Mouse (Mus musculus) layer of hippocampus, adult 9-10 months (tissue): ENCODE measurements around the gene A030005K14Rik.

Experiments used
- DNase-seq: peaks from one replicate; pipeline ENCODE4 v3.0.0; 2022; ENCODE audit warnings: low spot score

The A030005K14Rik gene

DNA sequence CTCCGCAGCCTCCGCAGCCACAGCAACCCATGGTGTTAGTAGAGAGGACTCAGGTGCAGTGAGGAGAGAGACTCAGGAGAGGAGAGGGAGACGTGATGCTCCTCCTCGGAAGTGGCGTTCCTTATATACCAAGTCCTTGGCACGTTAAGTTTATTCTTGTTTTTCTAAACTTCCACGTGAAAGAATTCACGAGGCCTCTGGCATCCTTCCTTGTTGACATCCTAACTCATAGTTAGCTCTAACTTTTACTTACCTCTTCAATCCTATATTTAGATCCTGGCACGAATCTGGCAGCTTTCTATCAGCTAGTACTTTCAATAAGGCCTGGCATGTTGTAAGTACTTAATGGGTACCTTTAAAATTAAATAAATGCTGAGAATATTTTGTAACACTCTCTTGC lies at the start of gene A030005K14Rik:
Gene A030005K14Rik, minus strand, starts transcription at position 101 of the 400 bp plus-strand sequence.
- DNase-seq = no peak

DNA sequence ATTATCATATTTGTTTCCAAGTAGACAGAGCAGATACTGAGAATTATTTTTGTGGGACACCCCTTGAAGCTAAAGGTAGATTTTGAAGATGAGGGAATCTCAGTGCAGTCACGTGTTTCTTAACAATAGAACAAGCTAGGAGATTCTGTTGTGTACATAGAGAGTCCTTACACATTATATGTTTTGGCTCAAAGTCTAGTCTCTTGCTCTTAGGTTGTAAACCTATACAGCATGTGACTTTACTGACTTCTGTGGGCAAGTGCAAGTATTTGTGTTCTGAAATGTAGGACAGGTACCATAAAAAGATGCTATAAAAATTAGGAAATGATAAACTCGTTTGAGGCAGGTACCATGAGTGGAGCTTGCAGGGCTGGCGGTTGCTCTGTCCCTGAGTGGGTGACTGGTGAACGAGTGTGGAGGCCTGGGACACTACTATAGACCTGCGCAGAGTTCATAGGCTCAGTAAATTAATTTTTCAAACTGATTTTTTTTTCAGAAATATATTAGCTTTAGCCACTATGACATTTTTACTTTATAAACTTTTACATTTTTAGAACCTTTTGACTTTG lies 48.3 kb upstream of the A030005K14Rik start:
- no peak for DNase-seq

DNA sequence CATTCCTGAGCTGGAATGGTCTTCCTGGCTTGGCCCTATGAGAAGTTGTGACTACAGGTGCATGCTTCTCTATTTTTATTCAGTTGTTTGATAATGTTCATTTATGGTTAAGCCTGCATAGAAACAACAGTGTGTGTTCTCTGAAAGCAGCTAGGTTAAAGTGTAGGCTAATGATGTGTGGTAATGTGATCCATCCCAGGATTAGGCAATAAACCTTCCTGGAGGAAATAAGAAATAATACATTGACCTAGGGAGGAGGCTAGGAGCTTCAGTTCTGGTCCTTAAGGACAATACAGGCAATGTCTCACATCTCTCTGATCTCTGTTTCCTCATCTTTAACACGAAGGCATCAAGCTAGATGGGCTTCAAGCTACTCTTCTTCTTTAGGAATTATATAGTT lies 46.3 kb upstream of the A030005K14Rik start:
- DNase-seq = no peak

DNA sequence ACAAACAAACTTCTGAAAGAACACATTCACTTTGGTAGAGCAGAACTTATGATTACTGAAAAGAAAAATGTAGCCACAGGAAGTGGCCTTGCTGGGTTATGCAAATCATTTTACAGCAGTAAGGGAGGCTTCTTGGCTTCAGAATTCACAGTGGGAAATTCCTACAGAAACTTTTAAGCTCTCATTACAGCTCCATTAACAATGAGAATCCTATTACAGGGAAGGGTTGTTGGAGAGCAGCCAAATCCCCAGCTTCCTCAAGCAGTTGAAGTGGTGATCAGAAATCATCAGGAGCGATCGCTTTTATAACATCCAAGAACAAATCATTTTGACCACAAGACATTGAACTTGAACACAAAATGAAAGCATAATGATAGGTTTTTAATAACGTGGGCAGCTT lies 42.7 kb upstream of the A030005K14Rik start:
- no peak for DNase-seq

DNA sequence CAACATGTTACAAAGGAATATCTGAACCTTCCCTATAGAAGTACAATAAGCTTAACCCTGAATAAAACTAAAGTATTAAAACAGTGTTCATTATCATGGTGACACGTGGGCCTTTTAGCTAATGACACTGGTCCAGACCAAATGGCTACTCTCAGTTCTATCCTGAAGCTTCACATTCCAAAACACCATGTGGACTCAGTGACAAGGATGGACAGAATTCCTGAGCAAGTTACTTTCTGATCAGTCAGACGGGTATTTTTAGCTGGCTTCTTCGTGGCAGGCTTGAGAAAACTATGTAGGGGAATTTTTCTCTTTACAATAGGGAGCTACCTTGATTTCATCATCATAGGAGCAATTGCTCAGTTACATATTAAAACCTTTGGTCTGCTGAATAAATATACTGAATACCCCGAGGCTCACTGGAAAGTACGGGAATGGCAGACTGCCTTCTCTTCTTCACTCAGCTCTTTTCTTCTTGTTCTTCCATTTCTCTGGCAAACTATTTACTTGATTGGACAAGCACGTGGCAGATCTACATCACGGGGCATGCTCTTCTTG lies 40.5 kb upstream of the A030005K14Rik start:
- DNase-seq = no peak

DNA sequence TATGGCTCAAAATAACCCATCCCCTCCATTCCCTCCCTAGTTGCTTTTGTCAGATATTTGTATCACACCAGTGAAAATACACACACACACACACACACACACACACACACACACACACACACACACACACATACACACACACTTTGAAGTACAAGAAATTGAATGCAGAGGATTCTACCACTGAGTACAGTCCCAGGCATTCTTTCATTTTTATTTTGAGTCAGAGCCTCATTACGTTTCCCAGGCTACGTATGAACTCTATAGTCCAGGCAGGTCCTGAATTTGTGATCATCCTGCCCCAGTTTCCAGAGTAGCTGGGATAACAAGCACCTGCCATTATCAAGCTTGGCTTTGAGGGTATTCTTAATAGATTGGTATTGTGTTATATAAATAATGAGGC lies 40.0 kb upstream of the A030005K14Rik start:
- DNase-seq = no peak

DNA sequence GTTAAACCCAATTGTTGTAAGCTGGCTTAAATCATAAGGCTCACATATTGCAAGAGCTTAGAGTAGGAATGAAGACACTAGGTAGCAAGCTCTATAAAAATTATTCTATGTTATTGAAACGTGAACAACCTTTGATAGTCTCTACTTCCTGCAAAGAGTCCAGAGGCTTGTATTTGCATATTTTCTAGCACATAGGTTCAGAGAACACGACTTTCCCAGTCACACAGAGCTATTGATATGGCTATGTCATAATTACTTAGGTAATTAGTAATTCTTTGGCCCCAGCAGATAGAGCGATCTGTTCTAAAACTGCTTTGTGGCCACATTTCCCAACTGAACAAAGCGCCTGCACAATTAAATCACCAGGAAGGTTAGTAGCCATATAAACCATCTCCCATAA lies 37.8 kb upstream of the A030005K14Rik start:
- no peak for DNase-seq

DNA sequence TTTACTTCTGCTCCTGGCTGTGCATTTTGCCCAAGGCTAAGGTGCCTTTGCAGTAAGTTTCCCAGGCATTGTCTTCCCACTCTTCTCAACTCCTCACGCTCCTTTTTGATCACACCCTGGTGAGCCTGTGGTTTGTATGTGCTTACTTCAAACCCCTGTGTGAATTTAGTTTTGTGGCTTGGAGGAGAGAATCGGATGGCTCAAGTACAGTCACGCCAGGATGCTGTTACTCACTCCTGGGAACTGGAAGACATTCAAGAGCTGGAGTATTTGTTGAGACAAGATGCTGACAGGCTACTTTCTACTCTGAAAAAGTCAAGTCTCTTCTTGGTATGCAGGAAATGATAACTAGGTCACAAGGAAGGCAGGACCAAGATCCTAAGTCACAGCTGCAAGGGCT lies 32.1 kb upstream of the A030005K14Rik start:
- no peak for DNase-seq

DNA sequence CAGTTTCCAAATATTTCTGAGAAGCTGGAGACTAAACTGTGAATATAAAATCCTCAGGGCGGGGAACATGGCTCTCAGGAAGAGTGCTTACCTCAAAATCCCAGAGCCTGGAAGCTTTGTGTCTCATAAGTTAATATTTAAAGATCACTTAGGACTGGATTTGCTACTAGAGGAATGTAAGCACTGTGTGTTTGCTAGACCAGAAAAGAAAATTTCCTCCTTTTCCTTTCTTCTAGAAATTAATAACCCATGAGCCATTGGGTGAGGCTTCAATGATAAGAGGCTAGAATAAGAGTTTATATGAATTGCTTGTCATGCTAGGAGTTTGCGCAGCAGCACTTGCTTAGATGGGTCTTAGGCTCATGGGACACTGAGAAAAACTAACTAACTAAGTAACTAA lies 25.6 kb upstream of the A030005K14Rik start:
- DNase-seq = no peak

DNA sequence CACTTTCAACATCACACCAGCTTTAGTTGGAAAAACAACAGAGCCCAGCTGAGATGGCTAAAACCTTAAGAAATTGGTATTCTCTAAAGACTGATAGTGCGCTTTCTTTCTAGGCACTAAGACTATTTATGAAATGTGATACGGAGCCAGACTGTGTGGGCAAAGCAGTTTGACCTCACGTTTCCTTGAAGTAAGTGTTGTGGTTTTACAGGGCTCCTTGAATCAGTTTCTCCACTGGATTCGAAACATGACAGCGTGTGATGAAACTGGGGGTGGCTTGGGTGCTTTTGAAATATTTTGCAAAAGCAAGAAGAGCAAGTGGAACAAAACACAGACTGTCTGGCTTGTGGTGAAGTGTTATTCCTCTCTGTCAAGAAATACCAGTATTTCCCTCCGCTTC lies 17.8 kb upstream of the A030005K14Rik start:
- no peak for DNase-seq

DNA sequence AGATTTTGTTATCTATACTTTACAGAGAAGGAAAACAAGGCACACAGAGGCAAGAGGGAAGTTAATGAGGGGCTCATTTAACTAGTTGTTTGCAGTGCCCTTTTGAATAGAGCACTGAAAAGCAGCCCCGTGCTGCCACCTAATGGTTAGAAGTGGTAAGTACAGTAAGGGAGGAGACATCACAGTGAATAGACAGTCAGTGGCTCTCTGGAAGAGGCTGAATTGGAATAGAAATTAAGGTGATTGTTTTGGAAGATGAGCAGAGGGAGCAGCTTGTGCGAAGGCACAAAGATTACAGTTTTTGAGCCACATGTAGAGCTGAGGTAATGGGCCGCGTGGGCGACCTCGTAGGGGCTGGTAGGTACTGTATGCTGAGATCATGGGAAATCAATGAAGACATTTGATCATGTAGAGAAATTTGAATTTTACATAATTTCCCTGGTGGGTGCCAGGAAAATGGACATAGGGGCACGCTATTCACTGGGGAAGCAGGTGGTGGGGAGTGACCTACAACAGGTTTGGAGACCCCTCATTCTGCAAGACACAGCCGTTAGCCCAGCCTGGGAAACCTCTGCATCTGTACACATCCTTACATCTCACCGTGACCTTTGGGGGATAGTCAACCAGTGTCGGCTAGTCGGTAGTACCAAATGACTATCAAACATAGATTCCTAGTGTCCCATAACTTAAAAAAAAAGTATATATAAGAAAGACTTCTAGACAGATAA lies 17.2 kb upstream of the A030005K14Rik start:
- DNase-seq = peak; percentile 26

DNA sequence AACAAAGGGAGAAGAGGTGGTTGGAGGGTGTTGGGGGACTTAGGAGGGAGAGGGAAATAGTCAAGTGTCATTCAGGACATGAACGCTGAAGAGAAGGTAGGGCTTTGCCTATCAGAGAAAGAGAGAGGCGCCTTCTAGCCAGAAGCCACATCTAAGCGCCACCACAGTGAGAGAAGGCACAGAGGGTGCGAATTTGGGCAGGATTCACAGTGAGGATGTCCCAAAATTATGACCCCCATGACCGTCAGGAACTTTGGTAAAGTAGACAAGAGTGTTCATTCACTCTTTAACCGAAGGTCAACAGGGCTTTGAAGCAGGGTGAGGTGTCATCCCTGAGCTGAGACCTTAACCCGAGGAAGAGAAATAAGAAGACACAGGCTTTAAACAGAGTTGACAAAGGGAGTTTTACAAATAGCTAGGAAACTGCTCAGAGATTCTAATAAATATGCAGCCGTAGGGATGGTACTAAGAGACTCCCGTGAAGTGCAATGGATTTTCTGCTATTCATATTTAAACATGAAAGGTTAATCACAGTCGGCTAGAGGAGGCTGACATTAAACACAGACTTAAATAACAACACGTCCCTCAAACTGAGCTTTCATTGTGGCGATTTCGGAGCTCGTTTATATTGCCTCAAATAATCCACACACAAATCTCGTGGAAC lies 16.5 kb upstream of the A030005K14Rik start:
- DNase-seq = no peak

DNA sequence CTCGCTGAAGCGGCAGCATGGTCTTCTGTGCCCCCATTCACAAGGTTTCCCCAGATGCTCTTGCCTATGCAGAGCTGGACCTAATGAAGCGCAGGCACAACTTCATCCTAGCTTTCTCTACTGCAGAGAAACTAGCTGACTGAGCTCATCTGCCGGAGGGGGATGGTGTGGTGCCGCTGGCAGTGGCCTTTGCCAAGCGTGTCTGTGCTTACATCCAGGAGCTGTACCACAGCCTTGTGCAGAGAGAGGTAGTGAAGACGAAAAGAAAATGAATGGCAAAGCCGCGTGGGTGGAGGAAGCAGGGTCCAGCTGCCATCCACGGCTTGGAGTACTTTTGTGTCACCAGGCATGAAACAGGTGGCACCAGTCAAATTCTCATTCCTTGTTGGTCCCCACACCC lies 8.0 kb upstream of the A030005K14Rik start:
- no peak for DNase-seq

DNA sequence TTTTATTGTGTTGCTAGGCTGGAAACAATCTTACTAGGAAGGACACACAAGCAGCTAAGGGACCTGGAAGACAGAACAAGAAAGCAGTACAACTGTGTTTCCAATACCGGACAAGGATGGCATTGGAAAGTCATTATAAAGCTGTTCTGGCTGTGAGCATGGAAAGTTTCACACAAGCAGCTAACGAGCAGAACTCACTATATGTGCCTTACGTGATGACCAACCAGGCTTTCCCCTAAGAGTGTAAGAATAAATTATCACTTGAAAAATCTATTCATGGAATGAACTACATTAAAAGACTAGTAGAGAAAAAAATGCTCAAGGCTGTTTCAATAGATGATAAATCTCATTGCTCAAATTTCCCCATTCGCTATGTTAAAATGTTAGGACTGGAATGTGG lies 7.4 kb upstream of the A030005K14Rik start:
- no peak for DNase-seq

DNA sequence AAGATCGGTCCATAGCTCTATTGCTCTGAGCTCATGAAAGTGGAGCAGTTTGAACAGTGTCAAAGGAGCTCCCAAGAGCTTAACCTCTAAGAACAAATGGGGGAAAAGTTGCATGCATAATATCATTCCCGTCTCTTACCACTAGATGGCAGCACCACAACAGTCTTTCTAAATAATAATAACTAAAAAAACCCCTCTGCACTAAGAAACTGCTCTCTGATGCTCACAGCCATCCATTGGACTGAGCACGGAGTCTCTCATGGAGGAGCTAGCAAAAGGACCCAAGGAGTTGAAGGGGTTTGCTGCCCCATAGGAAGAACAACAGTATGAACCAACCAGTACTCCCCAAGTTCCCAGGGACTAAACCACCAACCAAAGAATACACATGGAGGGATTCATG lies 5.7 kb upstream of the A030005K14Rik start:
- no peak for DNase-seq

DNA sequence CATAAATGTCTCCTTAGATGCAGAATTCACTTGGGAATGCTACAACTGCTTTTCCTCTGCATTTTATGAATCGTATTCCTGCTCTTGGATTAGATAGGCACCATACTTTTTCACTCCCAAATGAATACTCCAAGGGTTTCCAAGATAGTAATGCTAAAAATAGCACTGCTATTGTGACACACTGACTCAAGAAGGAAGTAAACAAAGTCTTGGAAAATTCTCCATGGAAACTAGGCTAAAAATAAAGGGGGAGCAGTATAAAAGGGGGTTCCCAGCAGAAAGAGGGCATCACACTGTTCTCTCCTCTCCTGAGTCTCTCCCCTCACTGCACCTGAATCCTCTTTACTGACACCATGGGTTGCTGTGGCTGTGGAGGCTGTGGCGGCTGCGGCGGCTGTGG lies 1.5 kb upstream of the A030005K14Rik start, which contains the start of gene Krtap28-13:
Gene Krtap28-13, plus strand, starts transcription at position 288 of the 400 bp plus-strand sequence.
- no peak for DNase-seq

DNA sequence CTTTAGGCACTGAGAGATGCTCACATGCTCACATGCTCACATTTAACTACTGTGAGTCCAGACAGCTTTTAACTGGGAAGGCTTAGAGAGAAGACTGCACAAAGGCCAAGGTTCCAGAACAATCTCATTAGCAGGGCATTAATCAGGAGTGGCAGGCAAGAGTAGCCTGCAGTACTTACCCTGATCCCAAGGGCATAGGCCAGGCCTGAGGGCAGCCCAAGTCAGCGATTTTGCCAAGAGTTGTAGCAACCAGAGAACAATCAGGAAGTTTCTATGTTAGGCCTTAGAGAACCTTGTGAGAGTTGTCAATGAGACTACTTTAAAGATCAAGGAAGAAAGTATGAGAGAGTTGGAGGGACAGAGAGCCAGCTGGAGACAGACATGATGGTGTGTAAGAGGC lies 697 bp downstream of the A030005K14Rik start:
- no peak for DNase-seq

DNA sequence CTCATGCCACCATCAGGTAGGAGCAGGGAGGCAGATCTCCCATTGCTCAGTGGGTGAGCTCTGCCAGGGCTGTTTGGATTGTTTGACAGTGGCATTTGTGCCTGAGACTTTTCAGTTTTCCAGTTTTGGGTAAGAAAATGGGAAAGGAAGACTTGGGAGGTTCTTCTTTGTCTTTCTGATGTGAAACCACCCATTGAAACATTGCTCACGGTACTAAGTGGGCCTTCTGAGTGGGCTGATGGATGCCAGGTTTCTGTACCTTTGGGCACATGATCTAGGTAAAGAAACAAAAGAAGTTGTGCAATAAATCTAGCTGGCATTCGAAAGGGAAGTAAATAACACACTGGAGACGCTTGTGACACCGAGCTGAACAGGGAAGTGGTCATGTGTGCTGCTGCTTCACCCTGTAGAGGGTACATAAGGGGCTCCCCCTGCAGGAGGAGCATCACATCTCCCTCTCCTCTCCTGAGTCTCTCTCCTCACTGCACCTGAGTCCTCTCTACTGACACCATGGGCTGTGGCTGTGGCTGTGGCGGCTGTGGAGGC lies 14.2 kb downstream of the A030005K14Rik start, which contains the start of gene Gm47969:
Gene Gm47969, plus strand, starts transcription at position 51 of the 546 bp plus-strand sequence.
- no peak for DNase-seq

DNA sequence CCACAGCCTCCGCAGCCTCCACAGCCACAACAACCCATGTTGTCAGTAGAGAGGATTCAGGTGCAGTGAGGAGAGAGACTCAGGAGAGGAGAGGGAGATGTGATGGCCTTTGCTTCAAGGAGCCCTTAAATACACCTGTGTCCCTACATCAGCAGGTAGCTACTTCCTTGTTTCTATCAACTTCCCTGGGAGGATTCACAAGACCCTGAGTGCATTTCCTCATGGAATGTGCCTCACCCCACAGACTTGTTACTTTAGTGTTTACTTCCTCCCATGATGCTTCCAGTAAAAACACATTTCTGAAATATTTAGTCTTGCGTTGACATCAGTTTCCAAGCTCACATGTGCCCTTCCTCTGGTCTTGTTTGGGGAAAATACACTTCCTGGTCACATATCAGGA lies 16.8 kb downstream of the A030005K14Rik start, which contains the start of gene Krtap28-10:
Gene Krtap28-10, minus strand, starts transcription at position 101 of the 400 bp plus-strand sequence.
- no peak for DNase-seq

DNA sequence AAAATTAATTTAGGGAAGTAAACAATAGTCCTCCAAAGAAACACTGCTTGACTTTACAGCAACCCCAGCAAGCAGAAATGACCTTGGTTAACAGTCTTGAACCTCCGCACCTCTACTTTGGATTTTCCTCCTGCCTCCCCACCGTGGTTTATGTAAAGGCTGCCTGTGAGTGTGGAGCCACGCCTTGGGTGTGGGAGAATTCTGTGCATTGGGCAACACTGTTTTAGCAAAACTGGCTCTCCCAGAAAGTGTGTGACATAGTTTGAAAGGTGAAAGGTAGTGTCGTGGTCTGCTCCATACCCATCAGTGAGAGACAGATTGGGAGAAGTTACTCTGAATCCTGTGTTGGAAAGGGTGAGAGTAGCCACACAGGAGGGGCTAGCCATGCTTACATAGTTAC lies 20.1 kb downstream of the A030005K14Rik start:
- DNase-seq = no peak

DNA sequence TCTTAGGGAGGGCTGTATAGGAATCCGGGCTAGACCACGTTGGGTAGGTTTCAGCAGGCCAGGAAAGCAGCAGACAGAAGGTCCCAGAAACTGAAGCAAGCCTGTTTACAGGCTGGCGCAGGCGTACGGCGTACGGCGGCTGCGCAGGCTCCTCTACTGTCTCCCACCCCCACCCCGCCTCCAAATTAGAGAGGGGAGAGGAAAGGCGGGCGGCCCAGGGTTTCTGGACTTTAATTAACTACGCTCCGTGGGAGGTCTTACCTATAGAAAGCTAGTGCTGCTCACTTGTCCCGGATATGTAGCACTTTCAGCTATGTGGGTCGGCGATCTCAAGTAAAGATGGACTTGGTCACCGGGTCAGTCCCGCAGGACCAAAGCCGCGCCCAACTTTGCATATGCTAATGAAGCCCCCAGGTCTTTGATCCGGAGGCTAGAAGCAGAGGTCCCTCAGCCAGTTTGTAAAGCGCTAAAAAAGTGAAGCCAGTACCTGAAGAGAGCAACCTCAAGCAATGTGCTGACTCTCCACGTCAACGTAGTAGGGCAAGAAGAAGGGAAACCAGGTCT lies 21.0 kb downstream of the A030005K14Rik start, which contains the start of gene Slc19a3:
Gene Slc19a3, minus strand, starts transcription at position 340 of the 564 bp plus-strand sequence.
- no peak for DNase-seq
